ENCODE assay signal across 9 mouse cellular contexts in genomic region chr4:116143891-116144717, GRCm38 (mm10). TPM values are rescaled to one million over a fixed set of nuclear protein-coding genes. Genes with fewer than 3 reads are reported as not detected.
DNase-seq lines count a peak whose midpoint lies in the region; ATAC-seq and TF ChIP-seq lines count a peak whose summit lies in the region.
"Had no signal": no experiment of that assay in that cellular context is flagged by ENCODE, and none has a peak within 500 bp of the region (broad histone marks: within the 10 kb centered on the region; RNA-seq: fewer than 3 reads in every experiment).

No protein-coding gene starts in this region.

- H3K4me2 ChIP-seq in hindbrain, embryonic 14.5 days (replicated peaks): peak overlapping the region; percentile 86

- peaks cover 9% of the 10 kb centered on the region; the same call in 1 of the 2 replicates for H3K27me3 ChIP-seq in hindbrain, embryonic 14.5 days (ENCODE audit: control insufficient read depth, insufficient read depth, low read length)

- intact Hi-C loops in gastrocnemius, adult 2 months (cut with DNase I): no loop called here
- intact Hi-C loops in left cerebral cortex, adult 2 months (cut with DNase I): loop anchor here (10.0 kb wide), 1 partner anchor 851 kb away; the partner anchor contains the start of genes Hectd3 and Urod

- peak; percentile 61 for ATAC-seq in hindbrain, embryonic 14.5 days (ENCODE audit: low FRiP score)
- ATAC-seq in megakaryocyte, adult 5-6 weeks (ENCODE audit: poor library complexity, severe bottlenecking): peak; percentile 64

- peak overlapping the region; percentile 93 for H3K27ac ChIP-seq in gastrocnemius, adult 2 months
- H3K27ac ChIP-seq in hindbrain, embryonic 14.5 days: no peak overlapping the region
- H3K27ac ChIP-seq in left cerebral cortex, adult 2 months: peak overlapping the region; percentile 89

- H3K36me3 ChIP-seq in hindbrain, embryonic 14.5 days (replicated peaks; ENCODE audit: control insufficient read depth, insufficient read depth): no peaks in the 10 kb centered on the region

- 0 out of 2 replicates have a peak, but pooled peaks cover 13% of the 10 kb centered on the region for H3K4me1 ChIP-seq in hindbrain, embryonic 14.5 days (replicated peaks; ENCODE audit: control insufficient read depth, insufficient read depth, low read length)

- H3K9ac ChIP-seq in hindbrain, embryonic 14.5 days: peak overlapping the region; percentile 68

- TF ChIP-seq CTCF in gastrocnemius, adult 2 months (IDR thresholded peaks at IDR 0.05): no peak
- TF ChIP-seq CTCF in left cerebral cortex, adult 2 months (IDR thresholded peaks at IDR 0.05): no peak

- WGBS in hindbrain, embryonic 14.5 days: 1% methylated on average over 47 of the region's 47 CpGs

- peak overlapping the region; percentile 79 for H3K4me3 ChIP-seq in gastrocnemius, adult 2 months
- peak overlapping the region; percentile 46 for H3K4me3 ChIP-seq in hindbrain, embryonic 14.5 days (replicated peaks; ENCODE audit: low read length)
- H3K4me3 ChIP-seq in left cerebral cortex, adult 2 months: peak overlapping the region; percentile 67

- no peaks in the 10 kb centered on the region for H3K9me3 ChIP-seq in hindbrain, embryonic 14.5 days (ENCODE audit: control insufficient read depth, low read length)

- DNase-seq in T-cell, adult 2 months (ENCODE audit: low spot score): peak; percentile 39
- peak; percentile 86 to 88 for DNase-seq in cerebellum, postnatal 10 days
- peak; percentile 85 for DNase-seq in gastrocnemius, adult 2 months
- DNase-seq in hindbrain, embryonic 14.5 days (ENCODE audit: low spot score): peak; percentile 53
- DNase-seq in left cerebral cortex, adult 2 months (ENCODE audit: extremely low spot score in 1 of 2, low spot score in 2 of 2): peak; percentile 76 to 78
- DNase-seq in right cerebral cortex, adult 18-20 months: peak; percentile 73
- DNase-seq in urinary bladder, postnatal 36 days (ENCODE audit: low spot score in 2 of 2): peak; percentile 62 to 68

RNA-seq across cellular contexts. Expression of gene Lurap1, which starts 7.0 kb away (rescaled TPM):
- total RNA-seq in gastrocnemius, adult 2 months (2021): 1 to 10 TPM; 4.9 to 6.9 TPM
- 2.7 and 3.2 TPM in 2 replicates for polyA plus RNA-seq in hindbrain, embryonic 14.5 days (2014; fragmentation: Nextera tagmentation; extraction: Ambion mirVana)
- total RNA-seq in left cerebral cortex, adult 2 months (2021): 10 to 100 TPM; 28.4 to 31.2 TPM
- not detected in 2 replicates for total RNA-seq in megakaryocyte, adult 5-6 weeks (2015)
- total RNA-seq in megakaryocyte, adult 5-6 weeks (2017): not detected in 2 replicates

RNA-seq across cellular contexts. Expression of gene Pomgnt1, which starts 20.5 kb away (rescaled TPM):
- total RNA-seq in gastrocnemius, adult 2 months (2021): 10 to 100 TPM; 47.9 to 50.7 TPM
- 72.1 and 73.8 TPM in 2 replicates for polyA plus RNA-seq in hindbrain, embryonic 14.5 days (2014; fragmentation: Nextera tagmentation; extraction: Ambion mirVana)
- 10 to 100 TPM; 80.2 to 85.6 TPM for total RNA-seq in left cerebral cortex, adult 2 months (2021)
- 3.3 and 6.7 TPM in 2 replicates for total RNA-seq in megakaryocyte, adult 5-6 weeks (2015)
- total RNA-seq in megakaryocyte, adult 5-6 weeks (2017): 7.3 and 9.3 TPM in 2 replicates

RNA-seq across cellular contexts. Expression of gene Rad54l, which starts 20.6 kb away (rescaled TPM):
- total RNA-seq in gastrocnemius, adult 2 months (2021): under 1 TPM; 0.23 to 0.36 TPM
- 7.0 and 7.2 TPM in 2 replicates for polyA plus RNA-seq in hindbrain, embryonic 14.5 days (2014; fragmentation: Nextera tagmentation; extraction: Ambion mirVana)
- under 1 TPM; 0.77 to 0.89 TPM for total RNA-seq in left cerebral cortex, adult 2 months (2021)
- total RNA-seq in megakaryocyte, adult 5-6 weeks (2015): 16.6 and 18.7 TPM in 2 replicates
- 15.4 and 19.1 TPM in 2 replicates for total RNA-seq in megakaryocyte, adult 5-6 weeks (2017)

RNA-seq across cellular contexts. Expression of gene Tspan1, which starts 23.3 kb away (rescaled TPM):
- total RNA-seq in gastrocnemius, adult 2 months (2021): under 1 TPM in 1 of 2 experiments, not detected in 1; 0.17 TPM
- polyA plus RNA-seq in hindbrain, embryonic 14.5 days (2014; fragmentation: Nextera tagmentation; extraction: Ambion mirVana): 0.21 TPM in 2 replicates
- total RNA-seq in left cerebral cortex, adult 2 months (2021): not detected
- not detected in 2 replicates for total RNA-seq in megakaryocyte, adult 5-6 weeks (2015)
- total RNA-seq in megakaryocyte, adult 5-6 weeks (2017): not detected in 2 replicates

RNA-seq across cellular contexts. Expression of gene 1700042G07Rik, which starts 29.1 kb away (rescaled TPM):
- not detected for total RNA-seq in gastrocnemius, adult 2 months (2021)
- not detected in 2 replicates for polyA plus RNA-seq in hindbrain, embryonic 14.5 days (2014; fragmentation: Nextera tagmentation; extraction: Ambion mirVana)
- total RNA-seq in left cerebral cortex, adult 2 months (2021): not detected
- not detected in 2 replicates for total RNA-seq in megakaryocyte, adult 5-6 weeks (2015)
- total RNA-seq in megakaryocyte, adult 5-6 weeks (2017): not detected in 2 replicates
- total RNA-seq: left cerebral cortex, adult 8-10 months had no signal

Comparison
In these comparisons a context has a peak if more than half of its experiments do, and no peak if none do; other contexts are left out.
1. RNA of gene Lurap1, which starts 7.0 kb away (total RNA-seq): 28.4 to 31.2 TPM in left cerebral cortex, adult 2 months and 4.9 to 6.9 TPM in gastrocnemius, adult 2 months; not detected in megakaryocyte, adult 5-6 weeks; every median in the first group is over 4 times any median in the second.
2. RNA of gene Pomgnt1, which starts 20.5 kb away (total RNA-seq): 80.2 to 85.6 TPM in left cerebral cortex, adult 2 months and 47.9 to 50.7 TPM in gastrocnemius, adult 2 months; 3.3 to 9.3 TPM in megakaryocyte, adult 5-6 weeks; every median in the first group is over 4 times any median in the second.
3. RNA of gene Rad54l, which starts 20.6 kb away (total RNA-seq): 15.4 to 19.1 TPM in megakaryocyte, adult 5-6 weeks; 0.77 to 0.89 TPM in left cerebral cortex, adult 2 months and 0.23 to 0.36 TPM in gastrocnemius, adult 2 months; every median in the first group is over 4 times any median in the second.
4. Peak in every context shown above with its lines, with median percentiles within 50 percentile points of each other: DNase-seq and H3K4me3 ChIP-seq.